Mouse (Mus musculus): Measurements from ENCODE around the gene Cdh4.

Gene Cdh4

DNA sequence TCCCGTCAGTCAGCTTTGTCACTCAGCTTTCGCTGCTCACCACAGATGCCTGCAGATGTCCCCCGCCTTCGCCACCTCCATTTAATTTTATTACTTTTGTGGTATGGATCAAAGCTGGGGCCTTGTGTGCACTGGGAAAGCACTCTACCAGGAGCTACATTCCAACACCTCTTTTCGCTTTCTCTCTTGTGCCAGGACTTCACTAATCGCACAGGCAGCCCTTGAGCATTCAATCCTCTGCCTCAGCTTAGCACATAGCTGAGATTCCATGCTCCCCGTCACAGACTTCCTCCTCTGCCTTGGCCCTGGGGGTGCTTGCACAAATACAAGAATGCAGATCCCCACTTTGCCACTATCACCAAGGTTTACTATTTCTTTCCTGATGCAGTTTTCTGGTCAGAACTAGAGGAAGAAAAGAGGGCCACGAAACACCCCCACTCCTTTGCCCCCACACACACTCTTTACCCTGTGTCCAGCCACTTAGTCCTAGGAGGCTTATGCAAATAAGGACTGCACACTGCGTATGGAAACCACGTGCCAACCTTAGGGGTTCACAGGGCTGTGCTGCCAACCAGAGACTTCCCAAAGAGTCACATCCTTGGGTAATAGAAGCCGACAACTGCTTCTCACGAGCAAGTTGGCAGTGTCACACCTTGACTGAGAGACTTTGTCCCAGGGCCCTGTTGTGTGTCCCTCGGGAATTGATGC is 350.3 kb downstream of the Cdh4 start:
- no peak for DNase-seq (ENCODE audit: low spot score)

DNA sequence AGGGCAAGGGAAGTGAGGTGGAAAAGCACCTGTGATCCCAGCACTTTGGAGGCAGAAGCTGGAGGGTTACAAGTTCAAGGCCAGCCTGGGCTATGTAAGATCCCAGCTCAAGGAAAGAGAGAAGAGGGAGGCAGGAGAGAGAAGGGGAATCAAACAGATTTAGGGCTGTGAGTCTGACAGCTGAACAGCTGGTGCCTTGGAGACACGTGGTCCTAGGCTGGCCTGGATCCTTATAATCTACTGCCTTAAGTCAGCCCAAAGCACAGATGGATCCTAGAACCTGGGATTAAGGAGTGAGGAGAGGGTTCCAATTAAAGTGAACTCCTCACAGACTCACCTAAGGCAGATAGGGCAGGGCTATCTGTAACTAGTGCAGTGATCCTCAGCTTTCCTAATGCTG is 352.1 kb downstream of the Cdh4 start:
- no peak for DNase-seq (ENCODE audit: low spot score)

DNA sequence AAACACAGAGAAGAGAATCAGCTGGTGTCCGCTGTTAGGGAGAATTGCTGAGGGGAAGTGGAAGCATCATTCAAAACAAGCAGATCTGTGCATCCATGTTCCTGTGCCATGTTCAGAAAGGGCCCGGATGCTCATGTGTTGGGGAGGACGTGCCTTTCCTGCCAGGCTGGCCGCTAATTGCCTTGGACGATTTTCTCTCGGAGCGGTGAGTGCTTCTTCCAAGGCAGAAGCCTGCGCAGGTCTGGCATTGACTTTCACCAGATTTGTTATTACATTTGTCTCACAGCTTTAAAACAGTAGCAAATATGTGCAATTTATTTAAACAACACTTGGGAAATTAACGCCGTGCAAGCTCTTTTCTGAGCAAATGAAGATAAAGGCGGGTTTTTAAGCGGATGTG is 353.2 kb downstream of the Cdh4 start:
- no peak for DNase-seq (ENCODE audit: low spot score)

DNA sequence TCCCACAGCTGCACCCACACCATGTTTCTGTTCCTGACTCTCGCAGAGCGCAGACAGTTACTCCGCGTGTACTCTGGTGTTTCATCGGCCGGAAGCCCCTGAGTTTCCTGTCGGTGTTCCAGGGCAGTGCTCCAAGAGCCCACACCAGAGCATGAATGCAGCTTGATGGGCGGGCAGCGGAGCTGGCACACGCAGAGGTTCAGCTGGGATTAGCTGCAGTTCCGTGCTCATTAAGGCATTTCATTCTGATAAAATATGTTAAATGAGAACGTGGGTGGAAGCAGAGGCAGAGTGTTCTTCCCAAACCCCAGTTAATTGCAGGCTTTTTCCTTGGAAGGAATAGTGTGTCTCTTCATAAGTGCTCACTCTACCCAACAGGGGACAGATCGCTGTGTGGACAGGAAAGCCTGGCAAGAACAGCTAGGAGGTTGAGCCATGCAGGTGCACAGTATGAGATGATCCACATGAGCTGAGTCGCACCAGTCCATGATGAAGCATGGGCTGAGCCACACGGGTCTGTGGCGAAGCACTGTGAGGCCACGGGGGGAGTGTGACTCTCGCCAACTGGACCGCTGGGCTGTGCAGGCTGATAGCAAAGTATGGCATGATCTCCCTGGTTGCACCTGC is 357.8 kb downstream of the Cdh4 start:
- peak; percentile 70 for DNase-seq (ENCODE audit: low spot score)

DNA sequence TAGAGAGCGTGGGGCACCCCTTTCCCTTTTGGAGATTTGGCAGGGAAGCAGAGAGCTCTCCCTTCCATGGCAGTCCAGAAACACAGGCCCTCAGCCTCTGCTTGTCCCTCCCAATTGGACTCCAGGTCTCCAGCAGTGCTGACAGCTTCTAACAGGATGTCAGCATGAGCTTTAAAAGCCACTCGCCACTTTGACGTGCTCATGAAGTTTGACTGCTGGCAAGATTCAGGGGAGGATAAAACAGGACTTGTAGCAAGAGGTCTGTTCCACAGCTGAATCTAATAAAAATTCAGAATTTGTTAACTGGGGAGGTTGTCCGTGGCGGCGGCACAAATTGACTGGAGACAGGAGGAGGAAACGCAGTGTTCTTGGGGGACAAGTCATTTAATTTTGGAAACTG is 358.8 kb downstream of the Cdh4 start:
- DNase-seq (ENCODE audit: low spot score), result no peak

DNA sequence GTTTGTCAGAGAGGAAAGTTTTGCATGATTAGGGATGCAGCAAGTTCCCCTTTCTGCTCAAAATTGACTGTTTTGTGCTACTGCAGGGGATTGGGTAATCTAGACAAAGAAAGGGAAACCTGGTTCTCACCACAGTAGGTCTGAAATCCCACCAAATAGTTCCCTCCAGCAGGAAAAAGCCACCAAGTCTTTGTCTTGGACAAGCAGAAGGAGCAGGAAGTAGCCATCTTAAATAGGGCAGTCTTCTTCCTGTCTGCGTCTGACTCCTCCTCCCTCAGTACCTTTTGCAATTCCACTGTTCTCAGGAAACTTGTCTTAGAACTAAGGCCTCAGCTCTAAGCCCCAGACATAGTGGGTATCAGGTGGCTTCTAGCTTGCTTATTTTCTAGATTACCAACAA is 360.2 kb downstream of the Cdh4 start:
- DNase-seq (ENCODE audit: low spot score), result no peak

DNA sequence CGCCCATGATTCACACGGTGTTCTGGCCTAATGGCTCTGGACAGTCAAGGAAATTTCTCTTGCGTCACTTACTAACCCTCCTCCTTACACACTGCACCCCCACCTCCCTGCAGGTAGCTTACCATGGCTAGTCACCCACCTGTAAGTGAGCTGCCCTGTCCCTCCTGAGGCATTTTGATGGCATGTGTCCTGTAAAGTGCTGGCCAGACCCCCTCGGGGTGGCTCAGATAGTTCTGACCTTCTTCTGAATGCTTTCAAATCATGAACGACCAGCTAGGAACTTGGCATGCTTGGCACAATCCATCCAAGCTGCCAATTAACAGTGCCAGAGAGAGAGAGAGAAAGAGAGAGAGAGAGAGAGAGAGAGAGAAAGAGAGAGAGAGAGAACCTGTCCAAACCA is 368.9 kb downstream of the Cdh4 start:
- no peak for DNase-seq (ENCODE audit: low spot score)

DNA sequence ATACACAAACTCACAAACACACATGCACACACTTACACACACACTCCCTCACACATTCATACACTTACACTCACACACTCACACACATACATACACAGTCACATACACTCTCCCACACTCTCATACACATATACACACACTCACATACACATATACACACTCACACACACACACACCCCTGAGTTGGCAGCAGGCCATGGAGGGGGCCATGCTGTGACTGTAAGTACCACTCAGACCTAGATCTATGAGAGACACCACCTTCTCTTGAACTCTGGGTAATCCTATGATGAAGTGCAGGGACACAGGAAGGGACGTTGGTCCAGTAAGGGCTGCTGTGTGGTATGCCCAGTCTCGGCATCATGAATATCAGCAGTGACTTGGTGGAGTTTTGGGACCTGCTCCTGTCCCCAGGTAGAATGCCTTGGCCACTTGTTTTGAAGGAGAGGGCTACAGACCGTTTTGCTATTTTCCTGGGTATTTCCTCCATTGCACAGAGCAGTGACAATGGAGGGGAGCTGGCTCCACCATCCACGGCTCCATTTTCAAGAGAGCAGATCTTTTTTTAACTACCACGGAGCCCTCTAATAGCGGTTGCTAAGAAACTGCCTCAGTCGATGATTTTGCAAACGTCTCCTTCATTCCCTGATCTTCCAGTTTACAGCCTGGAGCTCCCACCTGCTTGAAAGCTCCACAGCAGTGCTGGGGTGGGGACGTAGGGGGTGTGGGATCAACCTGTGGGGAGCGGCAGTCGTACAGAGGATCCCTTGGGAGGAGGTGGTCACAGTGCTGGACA is 371.0 kb downstream of the Cdh4 start:
- DNase-seq (ENCODE audit: low spot score), result no peak

DNA sequence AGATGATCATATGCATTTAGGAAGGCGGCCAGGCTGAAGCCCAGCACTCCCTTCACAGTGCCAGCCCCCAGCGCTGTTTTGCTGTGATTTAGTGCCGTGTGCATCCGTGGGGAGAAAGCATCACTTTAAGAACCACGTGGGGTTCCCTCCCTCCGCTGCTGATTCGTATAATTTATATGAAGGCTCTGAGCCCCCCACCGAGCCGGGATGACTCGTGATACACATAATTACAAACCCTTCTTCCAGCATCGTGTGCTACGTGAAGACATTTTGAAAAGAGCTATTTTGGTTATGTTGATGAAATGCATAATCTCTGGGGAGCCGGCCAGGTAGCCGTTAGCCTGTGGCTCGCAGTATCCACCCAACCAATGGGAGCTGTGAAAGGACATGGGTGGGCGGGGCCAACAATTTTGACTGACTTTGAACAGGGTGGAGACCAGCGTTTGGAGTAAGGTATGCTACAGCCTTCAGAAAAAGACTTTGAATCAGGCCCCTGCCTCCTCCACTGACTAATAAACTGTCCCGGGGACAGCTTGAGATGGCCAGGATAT is 382.6 kb downstream of the Cdh4 start:
- DNase-seq (ENCODE audit: low spot score), result no peak

DNA sequence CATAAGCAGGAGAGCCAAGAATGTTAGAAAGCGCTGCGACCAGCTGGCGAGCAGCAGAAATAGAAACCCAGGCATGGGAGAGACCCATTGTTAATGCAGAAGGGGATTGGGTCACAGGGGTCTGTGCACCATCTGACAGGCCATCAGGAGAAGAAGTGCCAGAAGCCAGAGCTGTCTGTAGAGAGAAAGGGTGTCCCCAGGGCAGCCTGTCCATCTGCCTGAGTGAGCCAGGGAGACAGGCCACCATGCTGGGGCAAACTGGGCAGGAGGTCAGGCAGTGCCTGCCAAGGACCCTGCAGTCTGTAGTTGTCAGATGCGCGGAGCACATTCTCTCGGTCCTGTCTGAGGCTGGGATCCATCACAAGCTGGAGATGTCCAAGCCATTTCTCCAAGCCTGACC is 386.7 kb downstream of the Cdh4 start:
- no peak for DNase-seq (ENCODE audit: low spot score)

DNA sequence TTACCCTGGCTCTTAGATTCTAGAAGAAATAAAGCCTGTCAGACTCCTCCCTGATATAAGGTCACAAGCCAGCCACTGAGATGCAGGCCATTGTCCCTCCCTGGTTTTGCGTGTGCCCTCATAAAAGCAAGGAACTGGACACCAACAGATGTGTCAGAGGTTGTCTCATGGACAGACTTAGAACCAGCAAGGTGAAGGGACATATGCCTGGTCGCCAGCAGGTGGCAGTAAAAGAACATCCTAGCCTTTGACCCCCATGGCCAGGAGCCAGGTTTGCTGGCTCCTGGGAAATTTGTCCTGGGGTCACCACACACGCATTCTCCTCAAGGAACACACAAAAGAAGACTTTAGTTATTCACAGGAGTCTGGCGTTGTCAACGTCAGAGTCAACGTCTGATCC is 387.7 kb downstream of the Cdh4 start:
- peak; percentile 65 for DNase-seq (ENCODE audit: low spot score)

DNA sequence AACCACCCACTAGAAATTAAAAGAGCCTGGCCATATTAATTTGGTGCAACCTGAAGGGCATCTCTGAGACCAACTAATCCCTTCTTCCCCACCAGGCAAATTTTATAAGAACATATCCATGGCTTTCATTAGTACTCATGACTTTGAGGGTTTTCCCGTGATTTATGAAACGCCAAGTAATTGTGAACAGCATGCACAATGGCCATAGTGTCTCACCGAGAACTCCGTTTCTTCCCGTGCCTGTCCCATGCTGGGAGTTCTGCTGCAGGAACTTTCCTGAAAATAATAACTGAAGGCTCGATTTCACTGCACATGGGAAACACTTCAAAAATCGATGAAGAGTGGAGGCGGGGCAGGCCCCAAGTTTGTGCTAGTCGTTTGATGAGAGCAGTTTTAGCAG is 392.7 kb downstream of the Cdh4 start:
- no peak for DNase-seq (ENCODE audit: low spot score)

DNA sequence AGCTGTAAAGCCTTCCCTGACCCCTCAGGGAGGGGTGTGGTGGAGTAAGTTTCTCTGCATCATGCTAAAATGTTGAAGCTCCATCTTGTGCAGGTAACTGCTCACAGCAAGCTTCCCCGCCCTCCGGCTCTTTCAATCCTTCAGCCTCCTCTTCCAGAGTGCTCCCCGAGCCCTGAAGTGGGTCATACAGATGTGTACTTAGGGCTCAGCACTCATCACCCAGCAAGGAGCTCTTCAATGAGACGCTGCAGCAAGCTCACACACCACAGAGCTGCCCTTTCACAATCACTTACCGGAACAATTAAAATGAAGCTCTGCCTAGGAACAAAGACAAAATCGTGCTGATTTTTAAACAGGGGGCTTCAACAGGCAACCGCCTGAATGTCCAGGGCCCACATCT is 393.3 kb downstream of the Cdh4 start:
- DNase-seq (ENCODE audit: low spot score), result no peak

DNA sequence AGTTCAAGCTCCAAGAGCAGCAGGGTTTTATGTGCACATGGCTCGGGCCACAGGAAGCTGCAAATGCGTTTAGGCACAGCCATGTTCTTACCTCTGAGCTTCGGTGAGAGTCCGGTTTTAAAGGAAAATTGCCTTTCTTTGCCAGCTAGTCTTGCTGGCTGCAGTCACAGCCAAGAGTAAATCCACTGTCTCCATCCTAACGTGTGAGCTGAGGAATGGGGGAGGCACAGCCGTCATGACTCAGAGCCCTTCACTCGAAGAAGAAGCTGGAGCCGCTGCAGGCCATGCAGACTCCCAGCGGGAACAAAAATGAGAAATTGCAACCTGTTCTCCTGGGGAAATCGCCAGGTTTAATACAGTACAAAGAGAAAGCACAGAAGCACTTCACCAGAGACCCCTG is 395.0 kb downstream of the Cdh4 start:
- DNase-seq (ENCODE audit: low spot score), result no peak

DNA sequence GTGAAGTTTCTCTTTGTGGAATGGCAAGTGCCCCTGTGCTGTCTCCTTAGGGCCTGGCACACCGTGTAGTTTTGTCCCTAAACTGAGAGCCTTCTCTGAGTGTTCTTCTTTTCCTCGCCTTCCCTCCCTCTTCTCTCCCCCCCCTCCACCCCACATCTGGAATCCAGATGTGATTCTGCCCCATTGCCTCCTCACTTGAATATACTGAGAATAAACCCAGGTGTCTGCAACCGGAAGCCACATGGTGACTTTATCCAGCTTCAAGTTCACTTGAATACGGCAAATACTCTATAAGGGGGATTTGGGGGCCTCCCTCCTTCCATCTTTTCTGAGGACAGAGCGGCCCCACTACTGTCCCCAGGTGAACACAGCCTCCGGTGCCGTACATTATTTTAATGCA is 395.8 kb downstream of the Cdh4 start:
- no peak for DNase-seq (ENCODE audit: low spot score)

DNA sequence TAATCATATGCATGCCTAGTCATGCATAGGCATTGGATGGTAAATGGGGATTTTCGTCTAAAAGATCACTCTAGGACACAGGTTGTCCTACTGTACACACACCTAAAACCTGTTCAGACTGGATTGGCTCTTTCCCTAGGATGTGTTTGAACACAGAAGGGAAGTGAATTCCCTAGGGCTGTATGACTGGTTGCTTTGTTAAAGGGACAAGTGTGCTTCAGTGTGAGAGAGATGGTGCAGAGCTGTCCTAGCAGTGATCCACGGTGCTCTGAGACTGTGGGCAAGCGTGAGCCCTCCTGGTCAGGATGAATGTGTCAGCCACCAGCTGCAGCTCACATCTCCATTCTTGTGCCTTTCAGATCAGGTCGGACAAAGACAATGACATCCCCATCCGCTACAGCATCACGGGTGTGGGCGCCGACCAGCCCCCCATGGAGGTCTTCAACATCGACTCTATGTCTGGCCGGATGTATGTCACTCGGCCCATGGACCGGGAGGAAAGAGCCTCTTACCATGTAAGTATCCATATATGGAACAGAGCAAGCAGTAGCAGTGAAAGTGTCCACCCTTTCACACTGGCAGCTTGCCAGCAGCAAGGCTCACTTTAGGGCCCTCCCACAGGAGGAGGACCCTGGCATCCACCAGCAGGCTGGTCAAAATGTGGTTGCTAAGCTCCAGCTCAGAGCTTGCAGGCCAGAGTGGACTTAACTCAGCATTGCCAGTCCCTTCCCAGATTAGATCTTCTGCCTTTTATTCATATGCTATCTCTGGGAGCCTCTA is 400.6 kb downstream of the Cdh4 start:
- peak; percentile 51 for DNase-seq (ENCODE audit: low spot score)

DNA sequence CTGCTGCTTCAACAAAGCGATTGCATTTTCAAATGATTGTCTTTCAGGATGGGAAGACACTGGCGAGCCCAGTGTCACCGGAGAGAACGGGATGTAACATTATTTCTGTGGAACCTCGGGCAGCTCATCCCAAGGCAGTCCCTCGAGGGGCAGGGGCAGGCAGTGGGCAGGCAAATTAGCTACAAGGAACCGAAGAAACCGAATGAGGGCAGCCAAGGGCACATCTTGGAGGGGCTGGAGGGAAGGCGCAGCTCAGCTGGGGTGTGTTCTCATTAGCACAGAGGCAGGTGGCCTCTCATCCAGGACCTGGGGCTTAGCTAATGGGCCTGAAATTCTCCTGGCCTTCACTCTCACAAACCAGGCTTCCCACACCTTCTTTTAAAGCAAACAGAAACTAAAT is 407.5 kb downstream of the Cdh4 start:
- DNase-seq (ENCODE audit: low spot score), result no peak

DNA sequence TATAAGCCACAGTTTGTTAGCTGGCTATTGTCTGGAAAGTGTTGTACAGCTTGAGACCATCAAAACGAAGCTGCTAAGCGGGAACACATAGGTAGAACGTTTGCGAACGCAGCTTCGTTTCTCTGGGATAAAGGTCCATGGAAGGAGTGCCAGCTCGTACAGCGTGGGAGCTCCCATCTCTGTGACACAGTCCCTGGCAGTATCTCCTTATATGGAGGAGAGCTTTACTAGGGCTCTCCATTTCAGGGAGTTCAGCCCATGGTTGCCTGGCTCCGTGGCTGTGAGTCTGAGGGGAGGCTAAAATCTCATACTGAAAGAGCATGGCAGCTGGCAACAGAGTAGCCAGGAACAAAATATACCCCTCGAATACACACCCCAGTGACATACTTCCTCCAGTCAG is 409.9 kb downstream of the Cdh4 start:
- DNase-seq (ENCODE audit: low spot score), result no peak

DNA sequence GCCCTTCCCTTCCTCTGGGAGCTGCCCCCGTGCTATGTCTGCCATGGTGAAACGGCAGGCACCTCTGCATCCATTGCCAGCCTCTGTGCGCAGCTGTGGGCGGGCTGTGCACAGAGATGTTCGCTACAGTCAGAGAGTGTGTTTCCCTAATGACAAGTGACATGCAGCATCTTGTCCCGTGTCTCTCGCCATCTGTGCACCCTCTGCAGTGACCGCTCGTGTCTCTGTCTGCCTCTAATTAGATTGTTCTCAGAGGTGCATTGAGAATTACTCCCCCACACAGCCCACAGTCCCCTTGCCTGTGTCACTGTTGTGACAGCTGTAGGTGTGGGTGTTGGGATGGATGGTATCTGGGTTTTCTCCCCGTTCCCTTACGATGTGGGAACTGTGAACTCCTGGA is 410.6 kb downstream of the Cdh4 start:
- no peak for DNase-seq (ENCODE audit: low spot score)

DNA sequence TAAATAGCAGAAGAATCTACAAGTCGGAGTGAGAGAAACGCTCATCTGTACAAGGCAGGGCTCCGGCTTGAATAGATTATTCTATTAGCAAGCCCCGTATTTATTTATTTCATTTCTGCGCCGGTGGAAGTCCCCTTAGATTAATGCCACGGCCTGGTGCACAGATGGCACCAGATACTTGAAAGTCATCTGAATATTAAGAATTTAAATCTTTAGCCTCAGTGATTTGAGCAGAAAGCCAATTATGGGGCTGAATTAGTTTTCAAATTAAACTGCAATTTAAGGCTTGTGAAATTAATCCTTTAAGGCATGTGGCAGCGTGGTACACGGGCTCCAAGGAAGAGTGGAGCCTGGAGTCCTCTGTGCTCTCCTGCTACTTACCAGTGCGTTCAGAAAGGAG is 411.7 kb downstream of the Cdh4 start:
- no peak for DNase-seq (ENCODE audit: low spot score)

DNA sequence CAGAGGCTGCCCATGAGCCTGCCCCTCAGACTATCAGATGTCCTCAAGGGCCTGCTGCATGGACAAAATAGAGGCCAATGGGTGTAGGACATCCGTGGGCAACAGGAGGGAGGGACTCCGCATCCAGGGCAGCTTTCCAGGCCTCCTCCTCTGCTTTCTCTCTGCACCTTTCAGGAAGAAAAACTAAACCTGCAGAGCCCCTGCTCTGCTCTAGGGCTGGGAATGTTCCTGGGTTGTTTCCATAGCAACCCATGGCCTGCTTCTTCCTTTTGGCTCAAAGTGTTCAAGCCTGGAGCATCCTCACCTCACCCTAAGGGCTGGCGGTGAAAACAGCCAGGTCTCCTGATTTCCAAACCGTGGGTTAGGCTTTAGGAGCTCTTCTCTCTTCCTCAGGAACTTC is 414.9 kb downstream of the Cdh4 start:
- no peak for DNase-seq (ENCODE audit: low spot score)

DNA sequence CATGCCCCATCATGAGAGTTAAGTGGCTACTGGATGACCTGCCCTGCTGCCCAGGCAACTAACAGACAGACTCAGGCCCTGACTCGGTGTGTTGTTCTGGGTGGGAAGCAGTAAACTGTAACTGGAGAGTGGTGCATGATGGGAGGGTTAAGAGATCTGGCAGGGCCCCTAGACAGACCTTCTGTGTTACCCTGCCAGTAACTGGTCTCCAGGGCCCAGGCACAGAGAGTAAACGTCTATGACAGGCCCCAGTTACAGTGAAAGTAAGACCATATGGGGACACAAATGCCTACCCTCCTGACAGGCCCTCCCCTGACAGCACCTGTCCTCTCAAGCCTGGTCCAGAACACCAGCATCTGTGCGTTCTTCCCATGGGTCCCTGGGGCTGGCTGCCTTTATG is 420.4 kb downstream of the Cdh4 start:
- DNase-seq (ENCODE audit: low spot score), result no peak
